Mouse (Mus musculus): ENCODE measurements around the gene Intu.

DNA sequence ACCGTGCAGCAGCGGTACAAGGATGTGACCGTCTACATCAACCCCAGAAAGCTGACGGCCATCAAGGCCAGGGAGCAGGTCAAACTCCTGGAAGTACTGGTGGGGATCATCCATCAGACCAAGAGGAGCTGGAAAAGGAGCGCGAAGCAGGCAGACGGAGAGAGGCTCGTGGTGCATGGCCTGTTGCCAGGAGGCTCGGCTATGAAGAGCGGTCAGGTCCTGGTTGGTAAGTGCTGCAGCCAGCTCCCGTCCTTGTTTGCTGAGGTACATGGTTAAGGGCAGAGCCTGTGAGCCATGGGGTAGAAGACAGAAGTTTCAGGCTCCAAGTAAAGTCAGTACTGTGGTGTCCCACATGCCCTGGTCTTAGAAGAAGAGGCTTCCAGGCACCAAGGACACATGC lies 122.9 kb downstream of the Intu start:
- TF ChIP-seq CTCF (IDR thresholded peaks at IDR 0.05; ENCODE audit: borderline replicate concordance, insufficient read depth, low read length) (no peak), POLR2A (IDR thresholded peaks at IDR 0.05; ENCODE audit: low read depth, low read length) (no peak)

Data from embryonic fibroblast, embryonic 13.5 days (primary cell).